Mouse (Mus musculus) CD4-positive naive resting alpha-beta T cell, adult 76 days (primary cell): ENCODE data around the gene Gm20671. TPM values are rescaled to one million over a fixed set of nuclear protein-coding genes. Genes with fewer than 3 reads are reported as not detected.

Source experiments
- total RNA-seq: library from RNA; stranded (reverse); gene quantifications from one replicate; pipeline ENCODE4 v1.2.4, GENCODE M21; 2023

The Gm20671 gene
- total RNA-seq = not detected

GRCm38 (mm10) chr5:32827009-32827408, at the start of gene Gm20671:
Gm20671 (minus strand) TSS chr5:32827109.

GRCm38 (mm10) chr5:32863253-32864228, 36.6 kb upstream of the Gm20671 start, which contains the start of gene Depdc5:
Depdc5 (plus strand) TSS chr5:32863701.

GRCm38 (mm10) chr5:32853731-32854507, 27.0 kb upstream of the Gm20671 start, which contains the start of gene Prr14l:
Prr14l (minus strand) TSS chr5:32854256.

GRCm38 (mm10) chr5:32785313-32785915, 41.5 kb downstream of the Gm20671 start, which contains the start of gene Pisd:
Pisd (minus strand) TSS chr5:32785646.

Other genes starting within 250 kb of the Gm20671 start
- gene Yes1, start 215.9 kb downstream of the Gm20671 start, total RNA-seq = 3.9 TPM
- 38.7 TPM for gene Pisd, start 41.5 kb downstream of the Gm20671 start, total RNA-seq
- gene Prr14l, start 27.1 kb upstream of the Gm20671 start, total RNA-seq = 43.7 TPM
- 47.9 TPM for gene Depdc5, start 36.6 kb upstream of the Gm20671 start, total RNA-seq
- gene Ywhah, start 191.7 kb upstream of the Gm20671 start, total RNA-seq = 113 TPM